ENCODE assay signal across 26 mouse cellular contexts in genomic region chr11:93757825-93758224, GRCm38 (mm10).
"Had no signal": no experiment of that assay in that cellular context is flagged by ENCODE, and none has a peak within 500 bp of the region (broad histone marks: within the 10 kb centered on the region; RNA-seq: fewer than 3 reads in every experiment).

No protein-coding gene starts in this region.

- H3K9ac ChIP-seq: heart, embryonic 13.5 days; heart, embryonic 15.5 days; hindbrain, embryonic 12.5 days; hindbrain, embryonic 14.5 days; limb, embryonic 13.5 days; limb, embryonic 15.5 days; liver, embryonic 12.5 days; liver, embryonic 14.5 days had no signal

- ATAC-seq: hindbrain, embryonic 16.5 days; inflammation-experienced regulatory T-cells, adult 6 months; intestine, embryonic 16.5 days; liver, embryonic 12.5 days had no signal

- H3K9me3 ChIP-seq: heart, embryonic 13.5 days; heart, embryonic 15.5 days; hindbrain, embryonic 10.5 days; hindbrain, embryonic 12.5 days; limb, embryonic 13.5 days; limb, embryonic 15.5 days; liver, embryonic 12.5 days had no signal

- H3K27ac ChIP-seq: heart, adult 2 months; heart, embryonic 13.5 days; heart, embryonic 15.5 days; hindbrain, embryonic 10.5 days; hindbrain, embryonic 12.5 days; hindbrain, embryonic 14.5 days; limb, embryonic 13.5 days; limb, embryonic 15.5 days; liver, embryonic 12.5 days; liver, embryonic 14.5 days had no signal

- DNase-seq: gastrocnemius, postnatal 10 days; gastrocnemius, postnatal 25 days; heart, adult 2 months; heart, postnatal 4 days; kidney, adult 18-20 months; kidney, adult 8-10 months; kidney, postnatal 10 days; kidney, postnatal 25 days; kidney, postnatal 4 days; layer of hippocampus, adult 9-11 months; layer of hippocampus, postnatal 36 days; left cerebral cortex, postnatal 4 days; lung, adult 18-20 months had no signal

- H3K4me3 ChIP-seq: heart, adult 2 months; heart, embryonic 13.5 days; heart, embryonic 15.5 days; hindbrain, embryonic 10.5 days; hindbrain, embryonic 12.5 days; limb, embryonic 13.5 days; limb, embryonic 15.5 days; liver, embryonic 12.5 days had no signal

- H3K4me1 ChIP-seq: heart, embryonic 13.5 days; heart, embryonic 15.5 days; hindbrain, embryonic 10.5 days; hindbrain, embryonic 12.5 days; limb, embryonic 13.5 days; limb, embryonic 15.5 days; liver, embryonic 12.5 days had no signal

- H3K36me3 ChIP-seq: heart, embryonic 13.5 days; heart, embryonic 15.5 days; hindbrain, embryonic 10.5 days; hindbrain, embryonic 12.5 days; limb, embryonic 13.5 days; limb, embryonic 15.5 days; liver, embryonic 12.5 days had no signal

- H3K27me3 ChIP-seq: hindbrain, embryonic 12.5 days; limb, embryonic 13.5 days; limb, embryonic 15.5 days; liver, embryonic 12.5 days had no signal

- H3K4me2 ChIP-seq: heart, embryonic 11.5 days; heart, embryonic 13.5 days; heart, embryonic 15.5 days; hindbrain, embryonic 12.5 days; hindbrain, embryonic 14.5 days; limb, embryonic 13.5 days; limb, embryonic 15.5 days; liver, embryonic 12.5 days had no signal
